Mouse (Mus musculus): ENCODE measurements around the gene Map3k21. TPM values are rescaled to one million over a fixed set of nuclear protein-coding genes. Genes with fewer than 3 reads are reported as not detected.

The Map3k21 gene
- total and polyA plus RNA-seq, 2 experiments: 2.6 to 3.9 TPM

GRCm38 (mm10) chr8:125918719-125919118 is 8.5 kb downstream of the Map3k21 start:
- no peak overlapping the region for H3K27ac ChIP-seq (replicated peaks; ENCODE audit: insufficient read depth, low read depth, low read length)
- H3K27me3 ChIP-seq (ENCODE audit: control insufficient read depth, insufficient read depth, low read length): no peaks in the 10 kb centered on the region
- H3K9ac ChIP-seq (ENCODE audit: low read depth, low read length): no peak overlapping the region
- DNase-seq (ENCODE audit: extremely low read depth, low read depth, low spot score): no peak
- H3K4me3 ChIP-seq (ENCODE audit: insufficient read depth, low read depth, low read length): no peak overlapping the region
- TF ChIP-seq POLR2A (IDR thresholded peaks at IDR 0.05; ENCODE audit: extremely low read depth, insufficient read depth, low read length) (no peak), CTCF (IDR thresholded peaks at IDR 0.05; ENCODE audit: low read depth, low read length) (no peak)
- no peaks in the 10 kb centered on the region for H3K36me3 ChIP-seq (ENCODE audit: control insufficient read depth, insufficient read depth, low read length)
- peaks cover 14% of the 10 kb centered on the region for H3K4me1 ChIP-seq (ENCODE audit: control insufficient read depth, insufficient read depth, low read length)
- H3K79me2 ChIP-seq (ENCODE audit: control insufficient read depth, insufficient read depth, low read length): peaks cover 9% of the 10 kb centered on the region
- WGBS: 59% methylated on average over 2 of the region's 2 CpGs

- Histone ChIP-seq H3K36me3 (ENCODE audit: control insufficient read depth, insufficient read depth, low read length) (no peaks in the 10 kb centered on the region), H3K79me2 (ENCODE audit: control insufficient read depth, insufficient read depth, low read length) (peaks cover 9% of the 10 kb centered on the region), H3K9ac (ENCODE audit: low read depth, low read length) (no peak overlapping the region), H3K27me3 (ENCODE audit: control insufficient read depth, insufficient read depth, low read length) (no peaks in the 10 kb centered on the region), H3K4me1 (ENCODE audit: control insufficient read depth, insufficient read depth, low read length) (peaks cover 11% of the 10 kb centered on the region), H3K4me3 (ENCODE audit: insufficient read depth, low read depth, low read length) (no peak overlapping the region), H3K27ac (replicated peaks; ENCODE audit: insufficient read depth, low read depth, low read length) (no peak overlapping the region)
- no peak for TF ChIP-seq CTCF (IDR thresholded peaks at IDR 0.05; ENCODE audit: low read depth, low read length)
- no peak for TF ChIP-seq POLR2A (IDR thresholded peaks at IDR 0.05; ENCODE audit: extremely low read depth, insufficient read depth, low read length)
- WGBS: 66% methylated on average over 8 of the region's 8 CpGs
- no peak for DNase-seq (ENCODE audit: extremely low read depth, low read depth, low spot score)
Observed at GRCm38 (mm10) chr8:125919560-125919959, 9.3 kb downstream of the Map3k21 start.

GRCm38 (mm10) chr8:125920281-125920680 is 10.0 kb downstream of the Map3k21 start:
- Histone ChIP-seq H3K4me1 (ENCODE audit: control insufficient read depth, insufficient read depth, low read length) (peaks cover 9% of the 10 kb centered on the region), H3K9ac (ENCODE audit: low read depth, low read length) (no peak overlapping the region), H3K79me2 (ENCODE audit: control insufficient read depth, insufficient read depth, low read length) (peaks cover 2% of the 10 kb centered on the region), H3K36me3 (ENCODE audit: control insufficient read depth, insufficient read depth, low read length) (no peaks in the 10 kb centered on the region), H3K27ac (replicated peaks; ENCODE audit: insufficient read depth, low read depth, low read length) (no peak overlapping the region), H3K27me3 (ENCODE audit: control insufficient read depth, insufficient read depth, low read length) (no peaks in the 10 kb centered on the region), H3K4me3 (ENCODE audit: insufficient read depth, low read depth, low read length) (no peak overlapping the region)
- no peak for TF ChIP-seq CTCF (IDR thresholded peaks at IDR 0.05; ENCODE audit: low read depth, low read length)
- TF ChIP-seq POLR2A (IDR thresholded peaks at IDR 0.05; ENCODE audit: extremely low read depth, insufficient read depth, low read length): no peak
- 83% methylated on average over 10 of the region's 10 CpGs for WGBS
- no peak for DNase-seq (ENCODE audit: extremely low read depth, low read depth, low spot score)

- H3K27ac ChIP-seq (replicated peaks; ENCODE audit: insufficient read depth, low read depth, low read length): no peak overlapping the region
- no peak for DNase-seq (ENCODE audit: extremely low read depth, low read depth, low spot score)
Observed at GRCm38 (mm10) chr8:125920761-125921160, 10.5 kb downstream of the Map3k21 start.

GRCm38 (mm10) chr8:125922333-125922732 is 12.1 kb downstream of the Map3k21 start:
- TF ChIP-seq POLR2A (IDR thresholded peaks at IDR 0.05; ENCODE audit: extremely low read depth, insufficient read depth, low read length): no peak
- no peak for TF ChIP-seq CTCF (IDR thresholded peaks at IDR 0.05; ENCODE audit: low read depth, low read length)
- Histone ChIP-seq H3K4me1 (ENCODE audit: control insufficient read depth, insufficient read depth, low read length) (peaks cover 5% of the 10 kb centered on the region; the same call in 1 of the 2 replicates), H3K4me3 (ENCODE audit: insufficient read depth, low read depth, low read length) (no peak overlapping the region), H3K79me2 (ENCODE audit: control insufficient read depth, insufficient read depth, low read length) (no peaks in the 10 kb centered on the region; the same call in 1 of the 2 replicates), H3K27ac (replicated peaks; ENCODE audit: insufficient read depth, low read depth, low read length) (no peak overlapping the region), H3K27me3 (ENCODE audit: control insufficient read depth, insufficient read depth, low read length) (no peaks in the 10 kb centered on the region), H3K36me3 (ENCODE audit: control insufficient read depth, insufficient read depth, low read length) (no peaks in the 10 kb centered on the region), H3K9ac (ENCODE audit: low read depth, low read length) (no peak overlapping the region)
- no peak for DNase-seq (ENCODE audit: extremely low read depth, low read depth, low spot score)
- WGBS: 37% methylated on average over 3 of the region's 3 CpGs

More at GRCm38 (mm10) chr8:125920761-125921160, 10.5 kb downstream of the Map3k21 start:
- no peaks in the 10 kb centered on the region; the same call in 1 of the 2 replicates for H3K79me2 ChIP-seq (ENCODE audit: control insufficient read depth, insufficient read depth, low read length)
- no peaks in the 10 kb centered on the region for H3K27me3 ChIP-seq (ENCODE audit: control insufficient read depth, insufficient read depth, low read length)
- TF ChIP-seq CTCF (IDR thresholded peaks at IDR 0.05; ENCODE audit: low read depth, low read length) (no peak), POLR2A (IDR thresholded peaks at IDR 0.05; ENCODE audit: extremely low read depth, insufficient read depth, low read length) (no peak)
- WGBS: 70% methylated on average over 9 of the region's 9 CpGs
- H3K9ac ChIP-seq (ENCODE audit: low read depth, low read length): no peak overlapping the region
- H3K36me3 ChIP-seq (ENCODE audit: control insufficient read depth, insufficient read depth, low read length): no peaks in the 10 kb centered on the region
- H3K4me3 ChIP-seq (ENCODE audit: insufficient read depth, low read depth, low read length): no peak overlapping the region
- peaks cover 9% of the 10 kb centered on the region for H3K4me1 ChIP-seq (ENCODE audit: control insufficient read depth, insufficient read depth, low read length)

GRCm38 (mm10) chr8:125926636-125927035 is 16.4 kb downstream of the Map3k21 start:
- no peak overlapping the region; the same call in 1 of the 2 replicates for H3K27ac ChIP-seq (replicated peaks; ENCODE audit: insufficient read depth, low read depth, low read length)
- H3K4me1 ChIP-seq (ENCODE audit: control insufficient read depth, insufficient read depth, low read length): peaks cover 17% of the 10 kb centered on the region
- H3K36me3 ChIP-seq (ENCODE audit: control insufficient read depth, insufficient read depth, low read length): peaks cover 6% of the 10 kb centered on the region; the same call in 1 of the 2 replicates
- DNase-seq (ENCODE audit: extremely low read depth, low read depth, low spot score): no peak
- no peak for TF ChIP-seq CTCF (IDR thresholded peaks at IDR 0.05; ENCODE audit: low read depth, low read length)
- TF ChIP-seq POLR2A (IDR thresholded peaks at IDR 0.05; ENCODE audit: extremely low read depth, insufficient read depth, low read length): no peak
- no peak overlapping the region for H3K4me3 ChIP-seq (ENCODE audit: insufficient read depth, low read depth, low read length)
- H3K79me2 ChIP-seq (ENCODE audit: control insufficient read depth, insufficient read depth, low read length): no peaks in the 10 kb centered on the region
- H3K27me3 ChIP-seq (ENCODE audit: control insufficient read depth, insufficient read depth, low read length): no peaks in the 10 kb centered on the region
- 43% methylated on average over 4 of the region's 4 CpGs for WGBS
- H3K9ac ChIP-seq (ENCODE audit: low read depth, low read length): no peak overlapping the region
